Mouse (Mus musculus) gonadal fat pad, adult 2 months (tissue): ENCODE measurements around the gene Gm5447. TPM values are rescaled to one million over a fixed set of nuclear protein-coding genes. Genes with fewer than 3 reads are reported as not detected.

Experiments used
- DNase-seq: peaks from one replicate; pipeline ENCODE4 v3.0.0-alpha.2; 2012; ENCODE audit warnings: low read depth
- polyA plus RNA-seq: library from polyadenylated mRNA; depleted of rRNA; stranded (reverse); fragments of >200 nt; gene quantifications from 2 replicates; pipeline ENCODE4 v1.2.3, GENCODE M21; 2012; rRNA removed

The Gm5447 gene
- 0.07 TPM in 1 of 2 replicates, not detected in the other for polyA plus RNA-seq

DNA sequence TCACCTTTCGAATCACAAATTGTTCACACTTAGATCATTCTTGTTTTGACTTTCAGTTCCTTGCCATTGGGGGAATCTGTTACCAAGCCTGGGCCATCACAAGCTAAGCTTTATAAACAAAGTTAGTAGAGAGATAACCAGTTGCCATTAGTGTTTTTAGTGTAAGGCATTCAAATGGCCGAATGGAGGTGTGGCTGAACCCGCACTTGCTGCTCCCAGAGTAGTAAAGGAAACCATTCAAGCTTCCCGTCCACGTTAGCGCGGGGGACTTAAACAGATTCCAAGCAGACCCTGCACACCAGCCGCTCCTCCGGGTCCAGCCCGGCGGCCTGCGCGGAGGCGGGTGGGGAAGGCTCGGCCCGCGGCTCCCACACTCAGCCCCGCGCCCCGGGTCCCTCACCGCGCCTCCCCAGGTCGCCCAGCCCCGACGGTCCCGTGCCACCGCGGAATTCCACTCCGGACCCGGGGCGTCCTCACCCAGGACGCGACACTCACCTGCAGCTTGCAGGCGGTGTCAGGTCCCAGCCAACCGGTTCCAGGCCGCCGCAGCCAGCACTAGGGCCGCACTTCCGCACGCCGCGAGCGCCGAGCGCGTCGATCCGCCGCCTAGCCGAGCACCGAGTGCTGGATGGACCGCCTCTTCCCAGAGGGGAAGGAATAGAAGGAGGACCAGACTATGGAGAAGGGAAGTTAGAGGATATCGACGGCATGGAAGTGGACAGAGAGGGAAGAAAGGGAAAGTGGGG, at the start of gene Gm5447, which contains the start of gene Exoc2:
Gene Gm5447 (plus strand): TSS at position 704 of the 746 bp plus-strand sequence.
Gene Exoc2 (minus strand): TSS at position 593 of the 746 bp plus-strand sequence.
- DNase-seq = no peak

DNA sequence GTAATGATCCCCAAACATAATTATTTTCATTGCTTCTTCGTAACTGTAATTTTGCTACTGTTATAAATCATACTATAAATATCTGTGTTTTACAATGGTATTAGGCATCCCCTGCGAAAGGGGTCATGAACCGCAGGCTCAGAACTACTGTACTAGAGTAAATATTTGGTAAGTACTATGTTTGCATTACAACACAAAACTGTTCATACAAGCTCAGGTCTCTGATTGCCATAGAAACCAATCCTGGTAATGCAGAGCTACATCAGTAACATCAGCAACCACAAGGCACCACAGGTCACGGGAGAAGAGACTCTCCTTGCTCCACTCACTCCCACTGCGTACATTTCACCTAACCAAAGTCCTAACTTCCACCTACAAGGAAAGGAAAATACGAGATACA, 49.7 kb upstream of the Gm5447 start:
- no peak for DNase-seq

DNA sequence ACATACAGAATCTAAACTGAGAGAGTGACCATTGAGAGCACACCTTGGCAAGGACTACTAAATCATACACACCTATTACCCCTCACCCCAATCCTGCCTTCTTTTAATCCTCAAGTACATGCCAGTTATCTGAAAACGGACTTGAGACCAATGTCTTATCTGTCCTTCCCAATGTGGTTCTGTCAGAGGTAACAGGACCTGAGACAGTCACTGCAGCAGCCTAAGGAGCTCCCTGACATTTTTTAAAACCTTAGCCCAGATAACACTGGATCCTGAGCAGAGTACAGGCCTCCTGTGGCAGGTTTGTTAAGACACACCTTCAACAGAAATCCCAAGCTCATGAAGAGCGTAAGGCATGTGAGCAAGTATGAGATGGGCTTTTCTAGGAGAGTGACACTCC, 44.9 kb upstream of the Gm5447 start:
- DNase-seq = no peak

DNA sequence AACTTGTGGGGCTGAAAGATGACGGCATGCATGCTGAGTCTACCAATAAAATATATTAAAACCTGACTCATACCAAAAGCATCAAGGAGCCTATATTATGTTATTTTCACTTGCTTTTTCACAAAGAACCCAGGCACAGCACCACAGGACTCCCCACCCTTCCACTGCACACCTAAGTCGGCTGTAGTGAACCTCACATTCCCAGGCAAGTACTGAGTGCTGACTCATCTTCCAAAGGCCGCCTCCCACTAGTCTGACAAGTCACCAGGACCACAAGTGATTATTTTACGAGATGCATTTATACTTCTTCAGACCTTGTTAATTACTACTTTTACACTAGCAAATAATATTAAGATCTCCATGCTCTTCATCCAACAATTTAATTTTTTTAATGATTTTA, 42.4 kb upstream of the Gm5447 start:
- DNase-seq = no peak

DNA sequence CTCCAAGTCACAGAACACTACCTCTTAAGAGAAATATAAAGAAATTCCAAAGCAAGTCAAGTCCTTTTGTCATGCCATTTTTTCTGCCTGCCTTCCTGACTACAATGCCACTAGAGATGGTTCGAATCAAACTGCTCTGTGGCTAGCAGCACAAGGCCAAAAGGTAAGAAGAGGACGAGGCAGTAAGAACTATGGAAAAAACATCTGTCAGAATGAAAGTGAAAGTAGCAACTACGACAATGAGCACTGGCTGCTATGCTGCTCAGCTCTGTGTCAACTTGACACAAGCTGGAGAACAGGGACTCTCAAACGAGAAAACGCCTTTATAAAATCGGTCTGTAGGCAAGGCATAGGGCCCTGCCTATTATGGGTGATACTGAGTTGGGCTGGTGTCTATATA, 41.0 kb upstream of the Gm5447 start:
- no peak for DNase-seq

DNA sequence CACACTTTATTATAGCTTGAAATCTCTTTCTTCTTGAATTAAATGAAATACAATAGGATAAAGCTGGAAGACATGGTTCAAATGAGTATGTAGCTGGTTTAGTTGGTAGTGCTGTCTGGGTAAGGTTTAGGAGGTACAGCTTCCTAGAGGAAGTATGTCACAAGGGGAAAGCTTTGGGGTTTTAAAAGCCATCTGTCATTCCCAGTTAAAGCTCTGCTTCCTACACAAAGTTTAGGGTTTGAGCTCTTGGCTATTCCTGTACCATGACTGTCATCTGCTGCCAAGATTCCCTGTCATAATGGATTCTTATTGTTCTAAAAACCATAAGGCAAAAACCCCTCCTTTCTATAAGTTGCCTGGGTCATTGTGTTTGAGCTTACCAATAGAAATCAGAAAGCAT, 28.2 kb upstream of the Gm5447 start:
- no peak for DNase-seq

DNA sequence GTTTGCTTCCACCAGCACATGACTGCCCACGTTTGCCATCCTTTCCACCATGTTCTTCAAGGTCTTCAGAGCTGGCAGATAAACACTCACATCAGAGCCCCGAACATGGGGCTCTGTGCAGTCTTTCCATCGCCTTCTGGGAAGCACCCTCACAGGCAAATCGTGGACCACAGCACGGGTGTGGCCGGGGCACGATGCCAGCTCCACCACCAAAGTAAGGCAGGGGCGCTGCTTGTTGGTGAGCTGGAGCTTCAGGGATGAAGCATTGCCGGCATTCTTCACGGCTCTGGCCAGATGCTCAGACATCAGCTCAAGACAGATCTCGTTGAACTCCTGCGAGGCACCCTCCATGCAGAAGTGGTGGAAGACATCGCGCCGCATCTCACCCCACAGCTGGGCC, 26.9 kb upstream of the Gm5447 start:
- no peak for DNase-seq

DNA sequence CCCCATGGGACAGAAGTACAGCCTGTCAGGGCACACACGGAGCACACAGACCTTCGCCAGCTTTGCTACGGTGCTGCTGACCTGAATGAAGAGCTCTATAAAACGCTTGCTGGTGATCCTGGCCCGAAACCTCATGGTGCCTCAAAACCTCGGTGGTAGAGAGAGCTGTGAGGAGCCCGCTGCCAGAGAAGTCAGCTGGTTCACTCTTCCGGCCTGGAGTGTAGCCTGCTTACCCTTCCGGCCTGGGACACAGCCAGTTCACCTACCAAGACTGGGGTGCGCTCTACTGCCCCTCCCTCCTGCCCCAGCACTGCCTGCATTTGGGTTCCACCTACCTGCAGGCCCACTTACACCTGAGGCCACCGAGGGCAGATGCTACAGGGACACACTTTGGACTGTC, 26.5 kb upstream of the Gm5447 start, which contains the start of gene Hus1b:
Gene Hus1b (minus strand): TSS at position 220 of the 400 bp plus-strand sequence.
- DNase-seq = no peak

DNA sequence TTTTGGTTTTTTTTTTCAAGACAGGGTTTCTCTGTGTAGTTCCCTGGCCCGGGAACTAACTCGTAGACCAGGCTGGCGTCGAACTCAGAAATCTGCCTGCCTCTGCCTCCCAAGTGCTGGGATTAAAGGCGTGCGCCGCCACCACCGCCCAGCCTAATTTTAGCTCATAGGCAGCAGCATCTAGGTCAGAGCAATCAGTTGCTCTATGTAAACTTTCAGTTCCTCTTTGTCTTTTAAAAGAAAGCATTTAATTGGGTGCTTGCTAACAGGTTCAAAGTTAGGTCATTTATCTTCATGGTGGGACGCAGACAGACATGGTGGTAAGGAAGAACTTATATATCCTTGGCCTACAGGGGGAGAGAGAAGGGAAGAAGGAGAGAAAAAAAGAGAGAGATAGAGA, 24.8 kb upstream of the Gm5447 start:
- no peak for DNase-seq

DNA sequence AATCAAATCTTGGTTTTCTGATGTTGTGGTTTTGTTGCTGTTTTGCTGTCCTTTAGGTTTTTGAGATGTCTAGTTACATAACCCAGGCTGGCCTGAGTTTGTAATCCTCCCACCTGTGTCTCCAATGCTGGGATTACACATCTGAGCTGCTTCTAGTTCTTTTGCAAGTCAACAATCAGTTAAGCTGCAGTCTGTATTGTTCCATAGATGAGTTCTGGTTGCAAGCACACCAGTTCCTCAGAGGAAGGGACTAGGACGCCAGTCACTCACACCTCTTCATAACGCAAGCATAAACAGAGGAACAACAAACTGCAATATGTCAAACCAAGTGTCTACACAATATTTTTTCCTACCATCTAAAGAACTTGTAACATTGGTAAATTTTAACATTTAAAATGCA, 22.0 kb upstream of the Gm5447 start:
- no peak for DNase-seq

DNA sequence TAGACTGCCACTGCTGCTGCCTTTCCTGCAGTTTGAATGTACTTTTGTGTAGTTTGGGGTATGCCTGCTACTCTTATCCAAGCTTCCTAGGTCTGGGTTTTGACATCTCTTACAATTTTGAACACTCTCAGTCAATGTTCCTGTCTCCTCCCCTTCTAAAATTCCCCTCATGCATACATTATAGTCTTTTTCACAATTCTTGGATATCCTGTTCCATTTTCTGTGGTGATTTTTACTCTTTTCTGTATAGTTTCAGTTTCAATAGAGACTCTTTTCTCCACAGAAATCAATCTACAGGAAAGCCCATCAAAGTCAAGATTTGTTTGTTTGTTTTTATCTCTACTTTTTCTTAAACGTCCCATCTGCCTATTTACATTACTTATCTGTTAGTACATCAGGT, 20.4 kb upstream of the Gm5447 start:
- DNase-seq = no peak

DNA sequence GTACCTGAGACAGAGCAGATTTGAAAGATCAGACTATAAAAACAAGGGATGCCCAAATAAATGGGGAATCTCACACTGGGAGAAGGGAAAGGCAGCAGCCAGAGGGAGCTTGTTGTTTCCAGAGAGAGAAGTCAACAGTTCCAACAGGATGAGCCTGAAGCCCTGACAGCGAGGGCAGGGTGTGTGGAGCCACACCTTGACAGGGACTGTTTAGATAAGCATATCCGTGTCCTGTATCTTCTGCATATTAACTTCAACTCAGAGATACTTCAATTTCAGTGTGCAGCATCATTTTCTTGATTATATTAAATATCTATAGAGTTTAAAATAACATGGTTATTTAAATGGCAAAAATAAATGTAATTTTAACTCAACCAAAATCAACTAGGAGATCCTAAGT, 13.3 kb upstream of the Gm5447 start:
- no peak for DNase-seq

DNA sequence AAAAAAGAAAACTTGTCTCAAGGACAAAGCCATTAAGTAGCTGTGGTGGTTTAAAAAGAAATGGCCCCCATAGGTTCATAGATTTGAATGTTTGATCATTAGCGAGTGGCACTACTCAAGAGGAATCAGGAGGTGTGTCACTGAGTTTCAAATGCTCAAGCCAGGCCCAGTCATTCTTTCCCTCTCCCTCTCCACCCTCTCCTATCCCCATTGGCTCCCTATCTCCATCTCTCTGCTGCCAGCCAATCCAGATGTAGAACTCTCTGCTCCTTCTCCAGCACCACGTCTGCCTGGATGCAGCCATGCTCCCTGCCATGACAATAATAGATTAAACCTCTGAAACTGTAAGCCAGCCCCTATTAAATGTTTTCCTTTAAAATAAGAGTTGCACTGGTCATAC, 12.1 kb upstream of the Gm5447 start:
- no peak for DNase-seq

DNA sequence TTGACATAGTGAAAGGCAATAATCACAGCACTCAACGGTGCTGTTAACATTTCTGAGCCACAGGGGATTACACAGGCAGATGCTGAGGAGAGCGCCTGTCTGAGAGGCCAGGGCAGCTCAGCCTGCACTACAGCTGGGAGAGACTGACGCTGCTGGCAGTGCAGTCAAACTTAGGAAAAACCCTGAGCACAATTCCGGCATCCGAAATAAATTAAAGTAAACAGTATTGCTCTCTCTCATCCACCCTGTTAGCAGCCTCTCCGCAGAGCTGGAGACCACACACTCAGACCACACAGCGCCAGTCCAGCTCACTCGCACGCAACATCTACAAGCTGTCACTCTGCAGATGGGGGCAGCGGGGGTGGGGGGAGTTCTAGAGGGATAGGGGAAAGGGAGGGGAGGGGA, 7.5 kb upstream of the Gm5447 start:
- DNase-seq = no peak

DNA sequence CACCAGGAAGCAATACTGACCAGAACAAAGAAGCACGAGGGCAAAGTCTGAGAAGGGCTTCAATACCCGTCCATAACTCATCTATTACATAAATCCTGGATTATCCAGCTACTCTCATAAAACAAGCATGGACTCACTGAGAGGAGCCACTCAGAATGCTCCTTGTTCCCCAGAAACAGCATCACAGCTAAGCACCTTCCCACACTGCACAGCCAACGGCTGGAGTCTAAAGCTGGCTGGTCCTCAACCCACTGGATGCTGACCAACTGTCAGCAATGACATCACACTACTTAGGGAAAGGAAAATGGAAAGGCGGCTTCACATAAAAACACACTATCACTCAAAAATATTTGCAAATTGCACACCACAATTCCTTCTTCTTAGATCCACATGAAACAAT, 5.7 kb upstream of the Gm5447 start:
- DNase-seq = no peak

DNA sequence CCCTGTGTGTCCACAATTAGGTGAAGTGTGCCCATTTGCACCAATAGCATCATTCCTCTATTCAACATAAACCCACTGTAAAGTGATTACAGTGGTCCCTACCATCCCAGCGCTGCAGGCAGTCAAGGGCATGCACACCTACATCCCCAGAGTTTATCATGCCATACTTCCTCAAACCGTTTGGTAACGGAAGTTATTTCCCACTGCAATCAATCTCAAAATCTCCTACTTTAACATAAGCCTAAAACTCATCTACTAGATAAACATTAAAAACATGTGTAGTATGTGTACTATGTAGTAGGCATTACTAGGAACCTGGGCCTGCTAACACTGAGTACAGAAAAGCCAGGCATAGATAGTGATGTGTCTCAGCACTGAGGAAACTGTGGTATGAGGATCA, 3.0 kb upstream of the Gm5447 start:
- no peak for DNase-seq

DNA sequence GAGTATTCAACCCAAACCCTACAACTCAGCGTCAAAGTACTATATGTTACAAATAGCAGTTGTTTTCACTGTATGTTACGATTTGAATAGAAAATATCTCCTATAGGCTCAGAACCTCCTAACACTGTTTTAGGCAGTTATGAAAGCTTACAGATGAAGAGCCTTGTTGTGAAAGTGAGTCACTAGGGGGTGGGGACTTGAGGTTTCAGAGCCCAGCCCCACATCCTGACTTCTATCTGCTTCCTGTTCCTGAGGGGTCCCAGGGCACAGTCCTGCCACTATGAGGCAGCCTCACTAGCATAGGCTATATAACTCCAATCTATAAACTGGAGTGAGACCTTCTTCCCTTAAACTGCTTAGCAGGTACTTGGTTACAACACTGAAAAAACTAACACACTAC, 1.9 kb upstream of the Gm5447 start:
- no peak for DNase-seq

DNA sequence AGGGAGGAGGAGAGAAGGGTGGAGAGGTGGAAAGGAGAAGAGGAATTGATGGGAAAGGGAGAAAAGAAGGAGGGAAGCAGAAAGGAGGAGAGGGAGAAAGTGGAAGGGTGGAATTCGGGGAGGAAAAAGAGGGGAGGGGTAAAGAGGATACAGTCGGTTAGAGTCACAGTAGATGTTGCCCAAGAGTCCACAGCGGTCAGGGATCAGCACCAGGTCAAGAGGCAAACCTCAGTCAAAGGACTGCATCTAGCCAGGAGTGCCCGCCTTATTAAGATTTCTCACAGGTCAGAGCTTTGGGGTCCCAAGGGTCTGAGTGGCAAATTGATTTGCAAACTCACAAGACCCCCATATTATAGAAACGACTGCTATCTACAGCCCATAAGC, 235 bp downstream of the Gm5447 start:
- no peak for DNase-seq

DNA sequence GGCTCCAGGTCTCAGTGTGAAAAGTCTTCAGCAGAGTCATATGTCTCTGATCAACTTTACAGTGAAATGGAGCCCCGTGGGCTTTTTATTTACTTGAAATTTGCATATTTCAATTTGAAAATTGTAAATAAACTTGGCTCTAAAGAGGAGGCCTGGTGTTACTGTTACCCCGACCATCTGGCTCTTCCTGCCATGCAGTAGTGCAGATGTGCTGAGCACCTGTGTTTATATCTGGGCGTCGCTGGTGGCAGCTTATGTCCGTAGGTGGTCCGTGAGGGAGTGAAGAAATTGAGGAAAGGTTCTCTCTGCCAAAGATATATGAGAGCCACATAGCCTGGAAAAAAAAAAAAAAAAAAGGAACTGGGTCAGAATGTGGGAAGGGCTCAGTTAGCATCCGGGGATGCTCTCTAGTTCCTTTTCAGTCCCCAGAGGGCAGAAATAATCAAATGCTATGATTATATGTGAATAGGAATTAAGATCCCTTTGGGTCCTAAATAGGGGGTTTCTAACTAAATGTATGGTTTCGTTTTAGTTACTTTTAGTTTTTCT, 2.6 kb downstream of the Gm5447 start:
- no peak for DNase-seq

DNA sequence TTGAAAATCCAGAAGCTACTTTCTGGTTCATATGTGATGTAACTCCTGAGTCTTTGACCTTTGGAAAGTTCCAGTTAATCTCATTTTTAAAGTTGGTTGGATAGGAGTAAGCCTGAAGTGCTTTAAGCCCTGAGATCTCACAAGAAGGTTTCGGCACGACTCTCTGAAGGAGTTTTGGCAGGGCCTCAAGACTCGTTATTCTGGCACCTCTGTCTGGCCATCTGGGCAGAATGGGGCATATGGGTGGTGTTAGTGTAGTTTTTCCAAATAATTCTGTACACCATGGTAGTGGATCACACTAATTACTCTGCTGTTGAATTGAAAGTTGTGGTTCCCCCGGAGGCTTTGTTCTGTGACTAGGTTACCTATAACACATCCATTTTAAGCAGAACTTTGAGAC, 4.2 kb downstream of the Gm5447 start:
- DNase-seq = no peak

DNA sequence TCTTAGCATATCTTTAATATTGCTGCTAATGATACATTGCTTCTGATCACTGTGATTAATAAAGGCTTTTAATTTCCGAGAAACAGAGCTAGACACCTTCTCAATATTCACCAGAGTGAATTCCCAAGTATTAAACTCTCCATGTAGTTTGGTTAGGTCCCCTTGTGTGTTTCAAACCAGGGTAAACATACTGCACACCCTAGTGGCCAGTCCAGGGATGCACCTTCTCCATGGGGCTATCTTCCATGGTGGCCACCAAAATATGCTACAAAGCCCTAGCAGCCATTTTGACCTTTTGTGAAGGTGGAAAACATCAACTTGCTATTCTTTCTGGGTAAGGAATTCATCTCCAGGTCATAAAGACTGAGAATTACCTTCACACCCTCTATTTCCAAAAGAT, 7.7 kb downstream of the Gm5447 start:
- DNase-seq = no peak

DNA sequence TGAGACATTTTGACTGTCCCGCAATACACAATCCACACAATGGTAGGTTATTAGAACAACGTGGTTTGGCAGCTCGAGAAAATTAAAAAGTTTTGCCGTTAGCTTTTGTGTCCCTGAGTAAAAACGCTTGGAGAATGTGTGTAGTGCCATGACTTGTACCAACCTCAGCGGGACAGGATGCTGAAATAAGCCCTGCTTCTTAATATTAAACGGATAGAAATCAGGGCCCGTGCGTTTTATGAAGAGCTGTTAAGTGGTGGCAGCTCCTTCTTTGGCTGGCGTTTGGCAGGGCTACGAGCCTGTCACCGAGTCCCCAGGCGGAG, 11.2 kb downstream of the Gm5447 start:
- no peak for DNase-seq

DNA sequence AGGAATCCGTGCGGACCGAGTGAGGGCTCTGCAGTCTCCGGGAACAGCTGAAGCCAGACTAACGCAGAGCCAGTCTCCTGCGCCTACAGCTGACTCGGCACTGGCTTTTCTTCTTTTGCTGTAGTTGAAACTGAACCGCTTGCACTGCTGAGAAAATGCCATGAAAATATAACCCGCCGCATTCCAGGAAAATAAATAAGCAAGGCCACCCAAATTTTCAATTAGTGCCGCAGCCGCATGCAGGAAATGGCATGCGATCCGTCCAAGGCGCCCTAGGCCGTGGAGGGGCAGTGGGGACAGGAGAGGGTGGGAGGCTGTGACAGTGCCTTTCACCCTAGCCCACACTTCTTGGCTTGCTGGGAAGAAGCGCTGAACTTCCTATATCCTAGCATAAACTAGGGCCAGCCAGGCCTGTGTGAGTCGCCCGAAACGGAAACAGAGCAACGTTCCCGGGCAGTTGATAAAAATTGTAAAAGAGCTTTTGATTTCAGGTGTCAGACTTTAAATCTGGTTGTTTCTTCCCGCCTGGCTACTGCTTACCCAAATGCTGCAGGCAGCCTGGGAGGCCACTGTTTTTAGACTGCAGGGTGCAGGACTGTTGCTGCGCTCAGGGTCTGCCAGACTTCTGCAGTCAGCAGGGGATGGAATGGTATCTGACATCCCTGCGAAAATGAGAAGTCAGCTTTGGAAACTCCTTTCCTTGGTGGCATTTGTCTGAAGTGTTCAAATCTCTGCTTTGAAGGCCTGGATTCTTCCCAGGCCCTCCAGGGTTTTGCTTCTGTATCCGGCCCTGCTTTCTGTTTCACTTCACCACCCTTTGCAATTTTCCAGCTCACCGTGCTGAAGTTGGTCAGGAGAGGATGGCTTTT, 11.8 kb downstream of the Gm5447 start:
- no peak for DNase-seq
